Mouse (Mus musculus) CH12.LX (cell line): ENCODE data around the gene Zfp609.

ENCODE experiments used
- CTCF ChIP-seq, 2 experiments: IDR thresholded peaks in 1 of 2; conservative IDR thresholded peaks in 1 of 2; 2 replicates each; pipeline ENCODE4 v1.5.1; 2011 to 2012; ENCODE audit warnings: low read depth in 2 of 2, low read length in 2 of 2, improper control_type of control experiment in 1 of 2, inconsistent platforms in 1 of 2, mild to moderate bottlenecking in 1 of 2, moderate library complexity in 1 of 2
- ETS1 ChIP-seq: conservative IDR thresholded peaks from 2 replicates; pipeline ENCODE4 v1.6.1; 2012; ENCODE audit warnings: low read depth, mild to moderate bottlenecking, inconsistent platforms, low read length, improper control_type of control experiment, moderate library complexity
- MAFK ChIP-seq: IDR thresholded peaks from 2 replicates; pipeline ENCODE4 v1.6.1; 2011; ENCODE audit warnings: low read length, improper control_type of control experiment; ENCODE audit not compliant: insufficient replicate concordance
- MAX ChIP-seq: IDR thresholded peaks from 2 replicates; pipeline ENCODE4 v1.6.1; 2011; ENCODE audit warnings: low read length, improper control_type of control experiment
- NELFE ChIP-seq: IDR thresholded peaks from 2 replicates; pipeline ENCODE4 v1.6.1; 2011; ENCODE audit warnings: low read depth, low read length, improper control_type of control experiment
- POLR2A ChIP-seq: IDR thresholded peaks from 2 replicates; pipeline ENCODE4 v1.6.1; 2011; ENCODE audit warnings: low read depth, mild to moderate bottlenecking, improper control_type of control experiment, low read length
- RAD21 ChIP-seq: IDR thresholded peaks from 2 replicates; pipeline ENCODE4 v1.6.1; 2011; ENCODE audit warnings: low read depth, mild to moderate bottlenecking, low read length, improper control_type of control experiment, moderate library complexity
- UBTF ChIP-seq: IDR thresholded peaks from 2 replicates; pipeline ENCODE4 v1.6.1; 2012; ENCODE audit warnings: low read depth, mild to moderate bottlenecking, inconsistent platforms, low read length, improper control_type of control experiment, moderate library complexity
- USF1 ChIP-seq: IDR thresholded peaks from 2 replicates; pipeline ENCODE4 v1.6.1; 2014; ENCODE audit warnings: low read depth, mild to moderate bottlenecking, inconsistent platforms, low read length, improper control_type of control experiment
- ZKSCAN1 ChIP-seq: IDR thresholded peaks from 2 replicates; pipeline ENCODE4 v1.6.1; 2012; ENCODE audit warnings: low read depth, inconsistent platforms, low read length, improper control_type of control experiment, borderline replicate concordance

DNA sequence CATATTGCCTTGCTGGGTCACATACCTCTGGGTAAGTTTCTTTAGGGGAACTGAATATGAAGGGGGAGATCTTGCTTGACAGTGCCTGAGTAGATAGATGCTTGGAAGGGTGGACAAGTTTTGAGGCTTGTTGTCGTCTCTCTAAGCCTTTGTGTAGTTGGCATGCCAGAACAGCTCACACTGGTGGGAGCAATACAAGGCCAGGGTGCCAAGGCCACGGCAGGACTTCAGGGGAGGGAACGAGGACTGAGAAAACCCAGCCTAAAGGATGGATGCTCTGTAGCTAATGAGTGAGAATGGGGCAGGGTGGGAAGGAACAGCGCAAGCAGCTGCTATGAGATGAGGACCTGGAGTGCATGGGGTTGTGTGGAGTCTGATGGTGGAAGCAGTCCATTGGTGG lies 182.4 kb downstream of the Zfp609 start:
- TF ChIP-seq RAD21 (no peak), USF1 (no peak), POLR2A (no peak), CTCF (conservative IDR thresholded peaks at IDR 0.05 in 1 of 2, IDR thresholded peaks at IDR 0.05 in 1 of 2; ENCODE audit: low read depth in 2 of 2, low read length in 2 of 2) (no peak), MAFK (no peak), ZKSCAN1 (no peak), NELFE (no peak), UBTF (no peak), ETS1 (no peak), MAX (no peak)
